Comparison of ENCODE assay signal across 13 mouse cellular contexts in genomic region chr6:52434771-52435170, GRCm38 (mm10).
"Had no signal": no experiment of that assay in that cellular context is flagged by ENCODE, and none has a peak within 500 bp of the region (broad histone marks: within the 10 kb centered on the region; RNA-seq: fewer than 3 reads in every experiment).

No protein-coding gene starts in this region.

- H3K27ac ChIP-seq: intestine, embryonic 15.5 days; layer of hippocampus, adult 2 months; limb, embryonic 13.5 days; liver, embryonic 14.5 days; lung, embryonic 15.5 days; midbrain, embryonic 13.5 days; neural tube, embryonic 15.5 days; stomach, postnatal 0 days had no signal

- DNase-seq: kidney, postnatal 4 days; right cerebral cortex, adult 18-20 months; right cerebral cortex, postnatal 25 days; thymus, postnatal 4 days had no signal

- H3K36me3 ChIP-seq: intestine, embryonic 15.5 days; limb, embryonic 13.5 days; lung, embryonic 15.5 days; midbrain, embryonic 13.5 days; neural tube, embryonic 15.5 days had no signal

- H3K27me3 ChIP-seq: intestine, embryonic 15.5 days; limb, embryonic 13.5 days; lung, embryonic 15.5 days; midbrain, embryonic 13.5 days; neural tube, embryonic 15.5 days had no signal

- H3K9me3 ChIP-seq: intestine, embryonic 15.5 days; limb, embryonic 13.5 days; lung, embryonic 15.5 days; midbrain, embryonic 13.5 days; neural tube, embryonic 15.5 days had no signal

- ATAC-seq: intestine, embryonic 15.5 days; midbrain, embryonic 13.5 days had no signal

- H3K4me2 ChIP-seq: intestine, embryonic 15.5 days; limb, embryonic 13.5 days; lung, embryonic 15.5 days; midbrain, embryonic 13.5 days; neural tube, embryonic 15.5 days had no signal

- H3K9ac ChIP-seq: intestine, embryonic 15.5 days; limb, embryonic 13.5 days; liver, embryonic 14.5 days; lung, embryonic 15.5 days; midbrain, embryonic 13.5 days; neural tube, embryonic 15.5 days had no signal

- H3K4me3 ChIP-seq: intestine, embryonic 15.5 days; layer of hippocampus, adult 2 months; limb, embryonic 13.5 days; lung, embryonic 15.5 days; midbrain, embryonic 13.5 days; myocyte; neural tube, embryonic 15.5 days had no signal

- H3K4me1 ChIP-seq: midbrain, embryonic 13.5 days; neural tube, embryonic 15.5 days had no signal
